Mouse (Mus musculus) forebrain, embryonic 11.5 days (tissue): Measurements from ENCODE around the gene Dtnbp1. TPM values are rescaled to one million over a fixed set of nuclear protein-coding genes. Genes with fewer than 3 reads are reported as not detected.
A peak's percentile ranks its signal among the peaks of the same experiment; 100 is the strongest.

Experiments
- ATAC-seq: fragments of 200-750 bp; cut with Nextera tagmentation; replicated peaks from 2 replicates; pipeline ENCODE4 v1.8.0; 2017; ENCODE audit warnings: moderate TSS enrichment; ENCODE audit not compliant: low FRiP score
- DNase-seq: peaks from one replicate; pipeline ENCODE4 v3.0.0-alpha.2; 2017; ENCODE audit warnings: low spot score
- H3K27ac ChIP-seq: fragments of 300-500 bp; sonication (generic); 2 replicates; pipeline ENCODE4 v1.5.1; 2014; ENCODE audit warnings: low read depth, low read length
- H3K27me3 ChIP-seq: fragments of 300-500 bp; sonication (generic); 2 replicates; pipeline ENCODE4 v1.6.1; 2014; ENCODE audit warnings: mild to moderate bottlenecking, low read length, mixed read lengths; ENCODE audit not compliant: control insufficient read depth, insufficient read depth
- H3K36me3 ChIP-seq: fragments of 300-500 bp; sonication (generic); 2 replicates; pipeline ENCODE4 v1.6.1; 2014; ENCODE audit warnings: mild to moderate bottlenecking, low read length, moderate library complexity, mixed read lengths; ENCODE audit not compliant: control insufficient read depth, insufficient read depth
- H3K4me1 ChIP-seq: fragments of 300-500 bp; sonication (generic); replicated peaks from 2 replicates; pipeline ENCODE4 v1.6.1; 2014; ENCODE audit warnings: low read length, mixed read lengths; ENCODE audit not compliant: control insufficient read depth, insufficient read depth
- H3K4me2 ChIP-seq: fragments of 300-500 bp; sonication (generic); 2 replicates; pipeline ENCODE4 v1.6.1; 2014; ENCODE audit warnings: low read depth, mild to moderate bottlenecking, low read length, moderate library complexity, mixed read lengths; ENCODE audit not compliant: severe bottlenecking
- H3K4me3 ChIP-seq: fragments of 300-500 bp; sonication (generic); 2 replicates; pipeline ENCODE4 v1.5.1; 2014; ENCODE audit warnings: low read depth, low read length
- H3K9ac ChIP-seq: fragments of 300-500 bp; sonication (generic); 2 replicates; pipeline ENCODE4 v1.6.1; 2014; ENCODE audit warnings: low read length
- H3K9me3 ChIP-seq: fragments of 300-500 bp; sonication (generic); 2 replicates; pipeline ENCODE4 v1.6.1; 2016; ENCODE audit warnings: low read length, mixed read lengths; ENCODE audit not compliant: control insufficient read depth
- WGBS: fragments of 180-500 bp; shearing (Covaris S2); extraction: QIAGEN DNeasy Blood & Tissue Kit; methylation state at CpG from one replicate; pipeline ENCODE4 v1.1.7; 2014; 5-methylcytosine and 5-hydroxymethylcytosine counted together
- polyA plus RNA-seq: library from polyadenylated mRNA; unstranded; fragments of >200 nt; fragmentation: Nextera tagmentation; extraction: Ambion mirVana; gene quantifications from 2 replicates; pipeline ENCODE4 v1.2.1, GENCODE M21; 2014

The Dtnbp1 gene
- polyA plus RNA-seq, 1 experiment from 2014 or later = 73.3 TPM

GRCm38 (mm10) chr13:44932307-44933264, 69.4 kb downstream of the Dtnbp1 start:
- ATAC-seq (no peak), DNase-seq (peak; percentile 37)
- Histone ChIP-seq H3K27ac (no peak overlapping the region), H3K4me1 (no peaks in the 10 kb centered on the region), H3K9ac (no peak overlapping the region), H3K9me3 (no peaks in the 10 kb centered on the region), H3K4me3 (no peak overlapping the region), H3K4me2 (no peak overlapping the region), H3K36me3 (no peaks in the 10 kb centered on the region), H3K27me3 (no peaks in the 10 kb centered on the region)
- WGBS = 77% methylated on average over 18 of the region's 18 CpGs

- Histone ChIP-seq H3K4me2 (no peak overlapping the region), H3K36me3 (peaks cover 7% of the 10 kb centered on the region; the same call in 1 of the 2 replicates), H3K27ac (no peak overlapping the region), H3K4me3 (no peak overlapping the region), H3K27me3 (no peaks in the 10 kb centered on the region), H3K4me1 (no peaks in the 10 kb centered on the region), H3K9me3 (no peaks in the 10 kb centered on the region), H3K9ac (no peak overlapping the region)
- DNase-seq (no peak), ATAC-seq (no peak)
- 80% methylated on average over 2 of the region's 2 CpGs for WGBS
Observed at GRCm38 (mm10) chr13:44926311-44926710, 75.6 kb downstream of the Dtnbp1 start.

- H3K36me3 ChIP-seq = peaks cover 7% of the 10 kb centered on the region; the same call in 1 of the 2 replicates
- no peak overlapping the region for H3K4me3 ChIP-seq
- no peak overlapping the region for H3K9ac ChIP-seq
- H3K4me2 ChIP-seq = no peak overlapping the region
- ATAC-seq (no peak), DNase-seq (no peak)
- H3K27ac ChIP-seq = no peak overlapping the region
- H3K4me1 ChIP-seq = no peaks in the 10 kb centered on the region
- WGBS = 93% methylated on average over 2 of the region's 2 CpGs
- no peaks in the 10 kb centered on the region for H3K27me3 ChIP-seq
- H3K9me3 ChIP-seq = no peaks in the 10 kb centered on the region
Observed at GRCm38 (mm10) chr13:44925173-44925572, 76.8 kb downstream of the Dtnbp1 start.

- H3K4me2 ChIP-seq = no peak overlapping the region
- DNase-seq = no peak
- H3K4me1 ChIP-seq = no peaks in the 10 kb centered on the region
- WGBS = 91% methylated on average over 3 of the region's 3 CpGs
- no peak overlapping the region for H3K4me3 ChIP-seq
- H3K36me3 ChIP-seq = peaks cover 7% of the 10 kb centered on the region; the same call in 1 of the 2 replicates
- no peaks in the 10 kb centered on the region for H3K27me3 ChIP-seq
- no peak for ATAC-seq
- no peaks in the 10 kb centered on the region for H3K9me3 ChIP-seq
- H3K27ac ChIP-seq = no peak overlapping the region
- H3K9ac ChIP-seq = no peak overlapping the region
Observed at GRCm38 (mm10) chr13:44924042-44924441, 77.9 kb downstream of the Dtnbp1 start.

- no peaks in the 10 kb centered on the region for H3K9me3 ChIP-seq
- DNase-seq (no peak), ATAC-seq (no peak)
- no peak overlapping the region for H3K9ac ChIP-seq
- peaks cover 9% of the 10 kb centered on the region for H3K36me3 ChIP-seq
- H3K4me2 ChIP-seq = no peak overlapping the region
- no peak overlapping the region for H3K27ac ChIP-seq
- H3K4me3 ChIP-seq = no peak overlapping the region
- WGBS = 93% methylated on average over 5 of the region's 5 CpGs
- no peaks in the 10 kb centered on the region for H3K27me3 ChIP-seq
- H3K4me1 ChIP-seq = no peaks in the 10 kb centered on the region
Observed at GRCm38 (mm10) chr13:44921721-44922120, 80.2 kb downstream of the Dtnbp1 start.

GRCm38 (mm10) chr13:44921095-44921494, 80.9 kb downstream of the Dtnbp1 start:
- ATAC-seq = no peak
- peaks cover 14% of the 10 kb centered on the region for H3K36me3 ChIP-seq
- no peak overlapping the region for H3K4me3 ChIP-seq
- DNase-seq = no peak
- no peaks in the 10 kb centered on the region for H3K9me3 ChIP-seq
- H3K4me1 ChIP-seq = no peaks in the 10 kb centered on the region
- no peak overlapping the region for H3K9ac ChIP-seq
- WGBS = 86% methylated on average over 10 of the region's 10 CpGs
- no peaks in the 10 kb centered on the region for H3K27me3 ChIP-seq
- H3K4me2 ChIP-seq = no peak overlapping the region
- no peak overlapping the region for H3K27ac ChIP-seq

GRCm38 (mm10) chr13:44918269-44918668, 83.7 kb downstream of the Dtnbp1 start:
- Histone ChIP-seq H3K4me3 (no peak overlapping the region), H3K27me3 (no peaks in the 10 kb centered on the region), H3K36me3 (peaks cover 8% of the 10 kb centered on the region), H3K27ac (no peak overlapping the region), H3K9me3 (no peaks in the 10 kb centered on the region), H3K4me1 (no peaks in the 10 kb centered on the region), H3K9ac (no peak overlapping the region), H3K4me2 (no peak overlapping the region)
- WGBS = 98% methylated on average over 2 of the region's 2 CpGs
- ATAC-seq (no peak), DNase-seq (no peak)

GRCm38 (mm10) chr13:44917202-44917601, 84.7 kb downstream of the Dtnbp1 start:
- Histone ChIP-seq H3K4me3 (no peak overlapping the region), H3K27me3 (no peaks in the 10 kb centered on the region), H3K9me3 (no peaks in the 10 kb centered on the region), H3K4me1 (no peaks in the 10 kb centered on the region), H3K27ac (no peak overlapping the region), H3K9ac (no peak overlapping the region), H3K4me2 (no peak overlapping the region), H3K36me3 (peaks cover 12% of the 10 kb centered on the region)
- DNase-seq = no peak
- no peak for ATAC-seq
- WGBS = 93% methylated on average over 4 of the region's 4 CpGs

- H3K9me3 ChIP-seq = no peaks in the 10 kb centered on the region
- ATAC-seq = no peak
- H3K4me1 ChIP-seq = no peaks in the 10 kb centered on the region
- WGBS = 81% methylated on average over 4 of the region's 4 CpGs
- no peak overlapping the region for H3K4me3 ChIP-seq
- no peak overlapping the region for H3K9ac ChIP-seq
- H3K27me3 ChIP-seq = no peaks in the 10 kb centered on the region
- no peak for DNase-seq
- H3K4me2 ChIP-seq = no peak overlapping the region
- H3K27ac ChIP-seq = no peak overlapping the region
- H3K36me3 ChIP-seq = peaks cover 12% of the 10 kb centered on the region
Observed at GRCm38 (mm10) chr13:44915945-44916344, 86.0 kb downstream of the Dtnbp1 start.
